Mouse (Mus musculus) erythroblast, embryonic 14.5 days (primary cell): ENCODE data around the gene Dysf. TPM values are rescaled to one million over a fixed set of nuclear protein-coding genes. Genes with fewer than 3 reads are reported as not detected.

Experiments used
- H3K27me3 ChIP-seq: 2 replicates; pipeline ENCODE4 v1.6.1; 2012; ENCODE audit warnings: inconsistent platforms; ENCODE audit not compliant: control insufficient read depth
- H3K36me3 ChIP-seq: 2 replicates; pipeline ENCODE4 v1.6.1; 2012; ENCODE audit warnings: mild to moderate bottlenecking, inconsistent platforms; ENCODE audit not compliant: control insufficient read depth
- H3K4me1 ChIP-seq: 2 replicates; pipeline ENCODE4 v1.6.1; 2012; ENCODE audit warnings: inconsistent platforms; ENCODE audit not compliant: control insufficient read depth
- H3K4me3 ChIP-seq: replicated peaks from 2 replicates; pipeline ENCODE3; 2012; ENCODE audit warnings: moderate library complexity, mild to moderate bottlenecking, inconsistent platforms
- H3K9me3 ChIP-seq: 2 replicates; pipeline ENCODE4 v1.6.1; 2012; ENCODE audit warnings: low read length, inconsistent platforms, mixed read lengths; ENCODE audit not compliant: control insufficient read depth
- GATA1 ChIP-seq: IDR thresholded peaks from 2 replicates; pipeline ENCODE4 v1.6.1; 2012; ENCODE audit warnings: low read length, inconsistent platforms, mixed read lengths
- TAL1 ChIP-seq: IDR thresholded peaks from 3 replicates; pipeline ENCODE4 v1.6.1; 2012; ENCODE audit warnings: low read length, inconsistent platforms, mixed read lengths
- polyA plus RNA-seq: library from polyadenylated mRNA; stranded (reverse); fragments of >175 nt; gene quantifications from 2 replicates; pipeline ENCODE4 v1.2.3, GENCODE M21; 2012

The Dysf gene
- polyA plus RNA-seq, 1 experiment = 0.09 TPM

DNA sequence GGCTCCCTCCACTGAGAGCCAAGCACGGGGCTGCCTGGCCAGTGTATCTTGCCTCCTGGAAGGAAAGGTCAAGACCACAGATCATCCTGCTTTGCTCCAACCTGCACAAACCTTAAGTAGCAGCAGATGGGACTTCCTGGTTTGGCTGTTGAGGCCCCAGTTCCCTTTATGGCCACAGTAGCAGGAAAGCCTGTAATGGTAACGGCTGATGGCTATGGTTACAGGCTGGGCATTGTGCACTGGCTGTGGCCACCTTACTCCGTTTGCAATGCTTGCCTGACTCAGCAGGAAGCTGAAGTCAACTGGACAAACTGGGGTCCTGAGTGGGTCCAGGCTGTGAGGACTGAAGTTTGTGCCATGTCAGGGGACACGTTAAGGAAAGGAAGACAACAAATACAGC is 200.2 kb downstream of the Dysf start:
- Histone ChIP-seq H3K36me3 (no peaks in the 10 kb centered on the region), H3K4me1 (no peaks in the 10 kb centered on the region), H3K9me3 (no peaks in the 10 kb centered on the region), H3K4me3 (no peak overlapping the region), H3K27me3 (no peaks in the 10 kb centered on the region)
- no peak for TF ChIP-seq GATA1
- no peak for TF ChIP-seq TAL1

DNA sequence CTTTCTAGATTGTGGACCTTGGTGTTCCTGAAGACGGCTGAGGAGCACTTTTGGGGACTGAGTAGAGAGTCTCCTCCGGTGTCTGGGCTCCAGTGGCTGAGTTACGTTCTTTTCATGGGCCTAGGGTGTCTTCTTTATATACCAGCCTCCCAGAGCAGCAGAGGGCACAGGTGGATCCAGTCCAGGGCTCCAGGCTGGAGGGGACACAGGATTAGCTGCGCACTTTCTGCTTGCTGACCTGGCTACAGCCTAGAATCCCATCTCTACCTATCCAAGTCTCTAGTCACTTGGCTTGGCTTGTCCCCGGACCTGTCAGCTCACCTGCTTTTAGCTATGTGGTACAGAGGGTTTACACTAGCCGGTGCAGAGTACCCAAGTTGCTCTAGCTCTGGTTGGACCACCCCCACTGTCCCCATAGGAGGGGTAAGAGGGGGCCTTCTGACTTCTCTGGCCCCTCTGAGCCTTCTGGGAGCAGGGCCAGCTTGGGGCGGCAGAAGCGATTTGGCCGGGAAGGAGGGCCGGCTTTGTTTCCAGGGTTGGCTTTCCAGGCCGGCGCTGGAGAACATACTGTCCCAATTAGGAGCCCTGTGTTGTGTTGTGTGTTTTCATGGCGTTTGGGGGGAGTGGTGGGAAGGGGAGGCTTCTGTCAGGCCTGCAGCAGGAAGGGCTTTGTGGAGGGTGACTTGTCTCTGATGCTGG is 201.5 kb downstream of the Dysf start:
- Histone ChIP-seq H3K9me3 (no peaks in the 10 kb centered on the region), H3K4me1 (no peaks in the 10 kb centered on the region), H3K4me3 (no peak overlapping the region), H3K36me3 (no peaks in the 10 kb centered on the region), H3K27me3 (no peaks in the 10 kb centered on the region)
- TF ChIP-seq GATA1 (no peak), TAL1 (no peak)

DNA sequence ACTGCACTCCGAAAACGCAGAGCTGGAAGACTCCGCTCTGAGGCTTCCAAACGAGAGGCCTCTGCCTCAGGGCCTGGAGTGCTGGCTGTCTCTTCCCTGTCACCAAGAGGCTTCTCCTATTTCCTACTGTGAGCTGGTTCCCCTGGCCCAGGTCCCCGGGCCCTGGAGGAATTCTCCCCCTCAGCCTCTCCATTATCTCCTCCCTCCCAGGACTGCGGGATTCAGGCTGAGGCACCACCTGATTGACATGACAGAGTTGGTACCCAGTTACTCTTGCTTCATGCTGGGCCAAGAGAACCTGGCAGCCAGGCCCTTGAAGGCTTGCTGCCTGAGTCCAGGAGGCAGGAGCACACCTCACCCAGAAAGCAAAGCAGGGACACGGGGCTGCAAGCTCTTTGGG is 203.1 kb downstream of the Dysf start:
- H3K4me1 ChIP-seq = no peaks in the 10 kb centered on the region
- TF ChIP-seq TAL1 (no peak), GATA1 (no peak)
- no peak overlapping the region for H3K4me3 ChIP-seq
- no peaks in the 10 kb centered on the region for H3K9me3 ChIP-seq
- no peaks in the 10 kb centered on the region for H3K36me3 ChIP-seq
- no peaks in the 10 kb centered on the region for H3K27me3 ChIP-seq

DNA sequence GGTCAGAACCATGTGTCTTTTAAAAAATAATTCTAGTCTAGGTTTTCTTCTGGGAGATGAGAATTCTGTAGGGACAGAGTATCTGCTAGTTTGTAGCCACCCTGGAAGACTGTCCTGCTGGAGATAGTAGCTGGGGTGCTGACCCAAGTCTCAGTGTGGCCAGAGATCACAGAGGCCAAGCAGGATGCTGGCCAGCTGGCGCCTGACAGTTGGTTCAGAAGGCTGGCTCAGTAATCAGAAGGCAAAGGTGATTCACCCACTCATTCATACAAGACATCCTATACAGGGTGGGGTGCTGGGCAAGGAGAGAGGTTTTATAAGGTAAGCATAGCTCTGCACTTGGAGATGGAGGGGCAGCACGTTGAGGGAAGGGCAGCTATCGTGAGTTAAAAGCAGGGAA is 204.7 kb downstream of the Dysf start:
- Histone ChIP-seq H3K9me3 (no peaks in the 10 kb centered on the region), H3K4me3 (no peak overlapping the region), H3K4me1 (no peaks in the 10 kb centered on the region), H3K27me3 (no peaks in the 10 kb centered on the region), H3K36me3 (no peaks in the 10 kb centered on the region)
- TF ChIP-seq GATA1 (no peak), TAL1 (no peak)

DNA sequence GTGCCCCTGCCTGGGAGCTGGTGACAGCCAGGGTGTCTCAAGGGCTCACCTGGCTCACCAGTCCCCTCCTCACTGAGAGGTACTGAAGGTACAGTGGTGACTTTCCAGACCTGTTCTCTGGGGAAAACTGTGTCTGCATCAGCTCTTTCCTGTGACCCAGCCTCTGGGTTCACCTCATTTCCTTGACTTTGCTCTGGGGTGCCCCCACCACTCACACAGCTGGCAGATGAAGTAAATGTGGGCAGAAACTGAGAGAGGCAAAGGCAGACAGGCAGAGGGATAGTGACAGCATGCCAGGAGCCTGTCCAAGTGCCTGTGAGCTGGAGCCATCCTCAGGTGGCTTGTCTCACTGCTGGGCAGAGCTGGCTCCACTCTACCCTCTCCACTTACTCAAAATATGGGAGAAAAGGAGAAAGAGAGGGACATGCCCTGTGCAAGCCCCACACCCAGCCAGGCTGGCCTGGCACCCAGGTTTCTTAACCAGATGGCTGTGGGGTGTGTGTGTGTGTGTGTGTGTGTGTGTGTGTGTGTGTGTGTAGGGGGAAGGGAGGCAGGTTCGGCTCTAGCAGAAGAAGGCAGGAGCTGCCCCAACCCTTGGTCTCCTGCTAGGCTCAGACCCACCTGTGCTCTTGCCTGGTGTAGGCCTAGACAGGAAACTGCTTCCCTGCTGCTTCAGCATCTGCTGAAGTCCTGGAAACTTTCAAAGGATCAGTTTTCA is 209.0 kb downstream of the Dysf start:
- no peaks in the 10 kb centered on the region for H3K27me3 ChIP-seq
- no peaks in the 10 kb centered on the region for H3K9me3 ChIP-seq
- no peak overlapping the region for H3K4me3 ChIP-seq
- H3K4me1 ChIP-seq = no peaks in the 10 kb centered on the region
- H3K36me3 ChIP-seq = no peaks in the 10 kb centered on the region
- TF ChIP-seq TAL1 (no peak), GATA1 (no peak)

DNA sequence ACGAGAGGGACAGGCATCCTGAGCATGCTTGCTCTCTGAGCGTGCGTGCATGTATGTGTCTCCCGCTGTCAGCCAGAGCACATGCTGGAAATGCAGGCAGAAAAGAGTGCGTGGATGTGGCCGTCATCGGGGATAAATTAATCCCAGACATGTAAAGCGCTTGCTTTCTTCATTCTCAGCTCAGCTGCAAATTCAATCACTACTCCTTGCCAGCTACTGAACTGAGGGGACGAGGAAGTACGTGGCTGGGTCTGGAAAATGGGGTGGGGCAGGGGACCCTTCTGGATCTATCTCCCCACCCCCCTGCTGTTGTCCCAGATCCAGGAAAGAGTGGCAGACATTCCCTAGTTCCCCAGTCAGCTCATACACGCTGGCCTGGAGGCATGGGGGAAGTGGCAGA is 210.7 kb downstream of the Dysf start:
- H3K4me1 ChIP-seq = no peaks in the 10 kb centered on the region
- H3K9me3 ChIP-seq = no peaks in the 10 kb centered on the region
- TF ChIP-seq TAL1 (no peak), GATA1 (no peak)
- no peaks in the 10 kb centered on the region for H3K27me3 ChIP-seq
- no peak overlapping the region for H3K4me3 ChIP-seq
- no peaks in the 10 kb centered on the region for H3K36me3 ChIP-seq

DNA sequence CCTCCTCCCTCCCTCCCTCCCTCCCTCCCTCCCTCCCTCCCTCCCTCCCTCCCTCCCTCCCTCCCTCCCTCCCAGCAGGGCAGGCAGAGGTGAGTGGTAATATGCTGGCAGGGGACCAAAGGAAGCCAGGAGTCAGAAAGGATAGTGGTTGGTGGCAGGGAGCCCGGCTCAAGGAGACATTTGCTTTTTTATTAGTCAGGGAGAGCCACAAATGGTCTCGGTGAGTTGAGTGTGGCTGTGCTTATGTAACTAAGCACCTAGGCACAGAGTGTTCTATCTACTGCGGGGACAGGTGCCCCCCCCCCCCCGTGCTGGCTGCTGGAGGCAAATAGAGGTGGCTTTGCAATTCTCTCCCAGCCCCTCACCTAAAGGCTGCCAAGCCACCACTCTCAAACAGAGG is 216.5 kb downstream of the Dysf start:
- TF ChIP-seq TAL1 = no peak
- TF ChIP-seq GATA1 = no peak
- no peaks in the 10 kb centered on the region for H3K9me3 ChIP-seq
- H3K36me3 ChIP-seq = no peaks in the 10 kb centered on the region
- H3K4me3 ChIP-seq = no peak overlapping the region
- no peaks in the 10 kb centered on the region for H3K27me3 ChIP-seq
- no peaks in the 10 kb centered on the region for H3K4me1 ChIP-seq

DNA sequence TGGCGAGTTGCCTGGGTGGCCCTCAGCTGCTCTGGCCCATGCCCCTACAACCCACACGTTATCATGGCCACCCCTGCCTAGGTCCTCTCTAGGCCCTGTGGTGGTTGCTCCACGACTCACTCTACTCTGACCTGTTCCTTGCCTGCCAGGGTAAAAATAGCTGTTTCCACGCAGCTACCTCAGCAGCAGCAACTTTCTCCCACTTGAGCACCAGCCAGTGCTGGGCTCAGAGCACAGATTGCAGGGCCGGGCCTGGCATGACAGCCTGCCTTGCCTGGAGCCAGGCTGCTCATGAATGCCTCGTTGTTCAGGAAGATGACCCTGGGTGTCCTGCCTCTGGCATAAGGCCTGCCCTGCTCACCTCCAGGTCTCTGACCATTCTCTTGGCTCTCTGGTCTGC is 217.2 kb downstream of the Dysf start:
- H3K4me3 ChIP-seq = no peak overlapping the region
- no peak for TF ChIP-seq GATA1
- no peak for TF ChIP-seq TAL1
- no peaks in the 10 kb centered on the region for H3K27me3 ChIP-seq
- H3K4me1 ChIP-seq = no peaks in the 10 kb centered on the region
- no peaks in the 10 kb centered on the region for H3K9me3 ChIP-seq
- H3K36me3 ChIP-seq = no peaks in the 10 kb centered on the region

DNA sequence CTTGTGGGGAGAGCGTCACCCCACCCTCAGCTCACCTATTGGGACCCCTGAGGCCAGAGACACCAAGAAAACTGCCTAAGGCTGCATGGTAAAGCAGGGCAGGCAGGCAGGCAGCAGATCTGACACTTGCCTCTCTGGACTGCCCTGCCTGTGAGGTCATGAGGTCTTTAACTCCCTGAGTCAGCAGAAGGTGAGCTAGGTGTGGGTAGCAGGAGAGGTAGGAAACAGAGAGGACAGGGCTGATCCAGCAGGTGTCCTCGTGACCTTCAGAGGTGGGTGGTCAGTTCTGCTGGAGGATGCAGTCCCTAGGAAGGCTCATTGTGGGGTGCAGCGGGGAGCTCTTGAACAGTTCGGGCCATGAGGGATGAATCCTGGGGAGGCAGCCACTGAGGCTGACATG is 219.8 kb downstream of the Dysf start:
- TF ChIP-seq TAL1 (no peak), GATA1 (no peak)

DNA sequence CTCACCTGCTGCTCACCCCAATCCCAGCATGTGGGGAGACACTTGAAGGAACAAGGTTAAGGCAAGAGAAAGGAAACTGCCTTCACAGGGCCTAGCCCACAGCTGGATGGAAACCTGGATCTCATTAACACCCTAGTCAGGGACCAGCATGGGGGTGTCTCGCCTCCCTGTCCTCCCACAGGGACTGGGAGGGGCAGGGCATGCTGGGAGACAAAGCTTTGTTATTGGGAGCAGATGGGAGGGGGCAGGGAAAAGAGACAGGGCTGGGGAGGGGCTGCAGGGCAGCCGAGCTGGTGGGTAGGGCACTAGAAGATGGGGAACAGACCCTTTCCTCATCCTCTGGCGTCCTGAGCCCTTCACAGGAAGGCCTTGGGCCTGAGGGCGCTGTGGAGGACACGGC is 220.4 kb downstream of the Dysf start:
- H3K4me3 ChIP-seq = no peak overlapping the region
- TF ChIP-seq TAL1 = no peak
- no peak for TF ChIP-seq GATA1
- no peaks in the 10 kb centered on the region for H3K4me1 ChIP-seq
- H3K27me3 ChIP-seq = no peaks in the 10 kb centered on the region
- H3K36me3 ChIP-seq = no peaks in the 10 kb centered on the region
- no peaks in the 10 kb centered on the region for H3K9me3 ChIP-seq

More for the DNA sequence above, 219.8 kb downstream of the Dysf start:
- H3K4me1 ChIP-seq = no peaks in the 10 kb centered on the region
- no peak overlapping the region for H3K4me3 ChIP-seq
- H3K36me3 ChIP-seq = no peaks in the 10 kb centered on the region
- no peaks in the 10 kb centered on the region for H3K27me3 ChIP-seq
- no peaks in the 10 kb centered on the region for H3K9me3 ChIP-seq
